Mouse (Mus musculus) intestine, embryonic 14.5 days (tissue): ENCODE data around the gene Znhit6. TPM values are rescaled to one million over a fixed set of nuclear protein-coding genes. Genes with fewer than 3 reads are reported as not detected.
A peak's percentile ranks its signal among the peaks of the same experiment; 100 is the strongest.

Experiments used
- ATAC-seq: fragments of 200-750 bp; cut with Nextera tagmentation; replicated peaks from 2 replicates; pipeline ENCODE4 v1.8.0; 2017; ENCODE audit warnings: low read depth, moderate number of reproducible peaks, moderate TSS enrichment, moderate library complexity; ENCODE audit not compliant: low FRiP score, low TSS enrichment
- DNase-seq: peaks from one replicate; pipeline ENCODE4 v3.0.0-alpha.2; 2018; ENCODE audit warnings: low spot score
- H3K27ac ChIP-seq: fragments of 300-500 bp; sonication (generic); 2 replicates; pipeline ENCODE4 v1.5.1; 2014; ENCODE audit warnings: low read depth, mild to moderate bottlenecking, control low read depth
- H3K27me3 ChIP-seq: fragments of 300-500 bp; sonication (generic); replicated peaks from 2 replicates; pipeline ENCODE4 v1.6.1; 2014; ENCODE audit warnings: low read length, control low read depth; ENCODE audit not compliant: control insufficient read depth, insufficient read depth
- H3K36me3 ChIP-seq: fragments of 300-500 bp; sonication (generic); 2 replicates; pipeline ENCODE4 v1.6.1; 2014; ENCODE audit warnings: low read length, control low read depth; ENCODE audit not compliant: control insufficient read depth, insufficient read depth
- H3K4me1 ChIP-seq: fragments of 300-500 bp; sonication (generic); replicated peaks from 2 replicates; pipeline ENCODE4 v1.6.1; 2014; ENCODE audit warnings: low read length, control low read depth, mixed read lengths; ENCODE audit not compliant: control insufficient read depth, insufficient read depth
- H3K4me2 ChIP-seq: fragments of 300-500 bp; sonication (generic); 2 replicates; pipeline ENCODE4 v1.6.1; 2014; ENCODE audit warnings: low read length
- H3K4me3 ChIP-seq: fragments of 300-500 bp; sonication (generic); 2 replicates; pipeline ENCODE4 v1.5.1; 2014; ENCODE audit warnings: low read depth, low read length, control low read depth, mixed read lengths
- H3K9ac ChIP-seq: fragments of 300-500 bp; sonication (generic); 2 replicates; pipeline ENCODE4 v1.6.1; 2014; ENCODE audit warnings: mild to moderate bottlenecking, low read length
- H3K9me3 ChIP-seq: fragments of 300-500 bp; sonication (generic); 2 replicates; pipeline ENCODE4 v1.6.1; 2016; ENCODE audit warnings: low read length, control low read depth; ENCODE audit not compliant: control insufficient read depth
- WGBS: fragments of 180-500 bp; shearing (Covaris S2); extraction: QIAGEN DNeasy Blood & Tissue Kit; methylation state at CpG from one replicate; pipeline ENCODE4 v1.1.7; 2014; 5-methylcytosine and 5-hydroxymethylcytosine counted together
- polyA plus RNA-seq: library from polyadenylated mRNA; unstranded; fragments of >200 nt; fragmentation: Nextera tagmentation; extraction: Ambion mirVana; gene quantifications from 2 replicates; pipeline ENCODE4 v1.2.1, GENCODE M21; 2014

The Znhit6 gene
- polyA plus RNA-seq, 1 experiment from 2014 or later, result 29.3 TPM

- Histone ChIP-seq H3K27me3 (no peaks in the 10 kb centered on the region), H3K27ac (no peak overlapping the region), H3K4me3 (no peak overlapping the region), H3K4me1 (peaks cover 7% of the 10 kb centered on the region), H3K9me3 (no peaks in the 10 kb centered on the region), H3K36me3 (peaks cover 67% of the 10 kb centered on the region), H3K9ac (no peak overlapping the region), H3K4me2 (no peak overlapping the region)
- 90% methylated on average over 7 of the region's 7 CpGs for WGBS
- DNase-seq (no peak), ATAC-seq (no peak)
Measured at GRCm38 (mm10) chr3:145599059-145599458, 23.1 kb downstream of the Znhit6 start.

GRCm38 (mm10) chr3:145600801-145601200 is 24.8 kb downstream of the Znhit6 start:
- no peak overlapping the region for H3K4me3 ChIP-seq
- no peak overlapping the region for H3K27ac ChIP-seq
- no peaks in the 10 kb centered on the region for H3K27me3 ChIP-seq
- H3K4me1 ChIP-seq, result peaks cover 7% of the 10 kb centered on the region
- DNase-seq (no peak), ATAC-seq (no peak)
- no peak overlapping the region for H3K9ac ChIP-seq
- peaks cover 69% of the 10 kb centered on the region for H3K36me3 ChIP-seq
- no peaks in the 10 kb centered on the region for H3K9me3 ChIP-seq
- H3K4me2 ChIP-seq, result no peak overlapping the region
- 69% methylated on average over 6 of the region's 6 CpGs for WGBS

GRCm38 (mm10) chr3:145601345-145601744 is 25.3 kb downstream of the Znhit6 start:
- H3K9ac ChIP-seq, result no peak overlapping the region
- no peaks in the 10 kb centered on the region for H3K27me3 ChIP-seq
- WGBS, result 44% methylated on average over 6 of the region's 6 CpGs
- DNase-seq, result no peak
- H3K4me1 ChIP-seq, result peaks cover 7% of the 10 kb centered on the region
- no peak for ATAC-seq
- no peak overlapping the region for H3K27ac ChIP-seq
- H3K4me2 ChIP-seq, result no peak overlapping the region
- H3K4me3 ChIP-seq, result no peak overlapping the region
- H3K9me3 ChIP-seq, result no peaks in the 10 kb centered on the region
- peaks cover 66% of the 10 kb centered on the region for H3K36me3 ChIP-seq

- ATAC-seq, result 0 out of 2 replicates have a peak, but pooled peaks have one; percentile 55
- Histone ChIP-seq H3K27me3 (no peaks in the 10 kb centered on the region), H3K9ac (no peak overlapping the region), H3K4me1 (peaks cover 7% of the 10 kb centered on the region), H3K4me2 (no peak overlapping the region), H3K27ac (no peak overlapping the region), H3K9me3 (no peaks in the 10 kb centered on the region), H3K36me3 (peaks cover 71% of the 10 kb centered on the region), H3K4me3 (no peak overlapping the region)
- 50% methylated on average over 11 of the region's 11 CpGs for WGBS
- no peak for DNase-seq
Measured at GRCm38 (mm10) chr3:145602410-145603206, 26.6 kb downstream of the Znhit6 start.

GRCm38 (mm10) chr3:145605437-145606123 is 29.6 kb downstream of the Znhit6 start:
- Histone ChIP-seq H3K27ac (no peak overlapping the region), H3K4me1 (peaks cover 7% of the 10 kb centered on the region), H3K36me3 (peaks cover 49% of the 10 kb centered on the region), H3K9me3 (no peaks in the 10 kb centered on the region), H3K27me3 (no peaks in the 10 kb centered on the region), H3K4me3 (no peak overlapping the region), H3K9ac (no peak overlapping the region), H3K4me2 (no peak overlapping the region)
- ATAC-seq (no peak), DNase-seq (no peak)
- WGBS, result 84% methylated on average over 5 of the region's 5 CpGs

GRCm38 (mm10) chr3:145608320-145608719 is 32.3 kb downstream of the Znhit6 start:
- ATAC-seq, result no peak
- no peak overlapping the region for H3K27ac ChIP-seq
- H3K36me3 ChIP-seq, result peaks cover 39% of the 10 kb centered on the region
- no peak overlapping the region for H3K4me2 ChIP-seq
- DNase-seq, result no peak
- H3K4me1 ChIP-seq, result no peaks in the 10 kb centered on the region
- H3K9me3 ChIP-seq, result no peaks in the 10 kb centered on the region
- 95% methylated on average over 5 of the region's 5 CpGs for WGBS
- no peak overlapping the region for H3K4me3 ChIP-seq
- H3K27me3 ChIP-seq, result no peaks in the 10 kb centered on the region
- no peak overlapping the region for H3K9ac ChIP-seq

- 32% methylated on average over 4 of the region's 4 CpGs for WGBS
- H3K36me3 ChIP-seq, result peaks cover 4% of the 10 kb centered on the region
- H3K27me3 ChIP-seq, result no peaks in the 10 kb centered on the region
- no peak overlapping the region for H3K27ac ChIP-seq
- H3K4me2 ChIP-seq, result no peak overlapping the region
- no peak overlapping the region for H3K4me3 ChIP-seq
- peaks cover 5% of the 10 kb centered on the region for H3K4me1 ChIP-seq
- ATAC-seq (no peak), DNase-seq (no peak)
- no peak overlapping the region for H3K9ac ChIP-seq
- no peaks in the 10 kb centered on the region for H3K9me3 ChIP-seq
Measured at GRCm38 (mm10) chr3:145612662-145613061, 36.7 kb downstream of the Znhit6 start.

- Histone ChIP-seq H3K27ac (no peak overlapping the region), H3K36me3 (peaks cover under 1% of the 10 kb centered on the region), H3K4me3 (no peak overlapping the region), H3K4me1 (peaks cover 5% of the 10 kb centered on the region), H3K27me3 (no peaks in the 10 kb centered on the region), H3K9ac (no peak overlapping the region), H3K9me3 (no peaks in the 10 kb centered on the region), H3K4me2 (no peak overlapping the region)
- 78% methylated on average over 4 of the region's 4 CpGs for WGBS
- no peak for ATAC-seq
- no peak for DNase-seq
Measured at GRCm38 (mm10) chr3:145613234-145613633, 37.2 kb downstream of the Znhit6 start.
